Comparison of ENCODE assay signal across 20 mouse cellular contexts in genomic region chr19:41836719-41837118, GRCm38 (mm10). TPM values are rescaled to one million over a fixed set of nuclear protein-coding genes. Genes with fewer than 3 reads are reported as not detected.
A peak's percentile ranks its signal among the peaks of the same experiment; 100 is the strongest.
DNase-seq lines count a peak whose midpoint lies in the region; ATAC-seq and TF ChIP-seq lines count a peak whose summit lies in the region.
"Had no signal": no experiment of that assay in that cellular context is flagged by ENCODE, and none has a peak within 500 bp of the region (broad histone marks: within the 10 kb centered on the region; RNA-seq: fewer than 3 reads in every experiment).

No protein-coding gene starts in this region.

- no peak for DNase-seq in forebrain, embryonic 14.5 days (ENCODE audit: low spot score)
- no peak for DNase-seq in forebrain, embryonic 11.5 days (ENCODE audit: low spot score)
- no peak for DNase-seq in layer of hippocampus, adult 2 months (ENCODE audit: low spot score in 2 of 2)
- no peak for DNase-seq in layer of hippocampus, postnatal 36 days
- no peak for DNase-seq in adipocyte (ENCODE audit: low spot score)
- DNase-seq in embryo, embryonic 10.5 days (ENCODE audit: low spot score): no peak
- DNase-seq: adrenal gland, postnatal 36 days; cerebellum, adult 18-20 months; cerebellum, postnatal 36 days; heart, adult 18-20 months; lung, embryonic 14.5 days; lung, postnatal 36 days; thymus, adult 18-20 months had no signal

- no peaks in the 10 kb centered on the region for H3K9me3 ChIP-seq in forebrain, embryonic 14.5 days (replicated peaks; ENCODE audit: control insufficient read depth, low read length)
- H3K9me3 ChIP-seq in forebrain, embryonic 11.5 days (ENCODE audit: control insufficient read depth, low read length): no peaks in the 10 kb centered on the region
- H3K9me3 ChIP-seq in liver, embryonic 12.5 days (replicated peaks): no peaks in the 10 kb centered on the region
- H3K9me3 ChIP-seq: G1E; hindbrain, embryonic 12.5 days; kidney, embryonic 15.5 days; limb, embryonic 12.5 days; midbrain, embryonic 12.5 days had no signal

- no peak for TF ChIP-seq CTCF in layer of hippocampus, adult 2 months (conservative IDR thresholded peaks at IDR 0.05)
- no peak for TF ChIP-seq CTCF in small intestine, adult 2 months (IDR thresholded peaks at IDR 0.05; ENCODE audit: extremely low read depth, insufficient read length, insufficient replicate concordance, low read depth, low read length)

- ATAC-seq in forebrain, embryonic 14.5 days: no peak
- ATAC-seq in forebrain, embryonic 11.5 days (replicated peaks; ENCODE audit: low FRiP score): no peak
- ATAC-seq in liver, embryonic 12.5 days: no peak

- no peak overlapping the region for H3K4me3 ChIP-seq in forebrain, embryonic 14.5 days (ENCODE audit: low read depth, low read length)
- no peak overlapping the region for H3K4me3 ChIP-seq in forebrain, embryonic 11.5 days (ENCODE audit: low read depth, low read length)
- no peak overlapping the region for H3K4me3 ChIP-seq in layer of hippocampus, adult 2 months
- peak overlapping the region; percentile 39; the same call in 1 of the 2 replicates for H3K4me3 ChIP-seq in liver, embryonic 12.5 days
- H3K4me3 ChIP-seq in small intestine, adult 2 months (ENCODE audit: low read depth, low read length): no peak overlapping the region
- H3K4me3 ChIP-seq: hindbrain, embryonic 12.5 days; kidney, embryonic 15.5 days; limb, embryonic 12.5 days; midbrain, embryonic 12.5 days had no signal

- H3K27ac ChIP-seq in forebrain, embryonic 14.5 days (ENCODE audit: low read depth, low read length): peak overlapping the region; percentile 72; the same call in 1 of the 2 replicates
- no peak overlapping the region for H3K27ac ChIP-seq in forebrain, embryonic 11.5 days (ENCODE audit: low read depth, low read length)
- H3K27ac ChIP-seq in layer of hippocampus, adult 2 months: peak overlapping the region; percentile 84; the same call in 1 of the 2 replicates
- H3K27ac ChIP-seq in liver, embryonic 12.5 days: peak overlapping the region; percentile 94
- H3K27ac ChIP-seq in small intestine, adult 2 months (ENCODE audit: insufficient read depth, low read depth, low read length): peak overlapping the region; percentile 96; the same call in 1 of the 2 replicates
- H3K27ac ChIP-seq: kidney, embryonic 15.5 days; limb, embryonic 12.5 days had no signal

- no peak overlapping the region for H3K9ac ChIP-seq in forebrain, embryonic 14.5 days (ENCODE audit: low read length)
- no peak overlapping the region for H3K9ac ChIP-seq in forebrain, embryonic 11.5 days (ENCODE audit: low read length)
- peak overlapping the region; percentile 68 for H3K9ac ChIP-seq in liver, embryonic 12.5 days
- H3K9ac ChIP-seq: kidney, embryonic 15.5 days; limb, embryonic 12.5 days; lung, embryonic 14.5 days; midbrain, embryonic 12.5 days had no signal

- no peak overlapping the region for H3K4me2 ChIP-seq in forebrain, embryonic 14.5 days (ENCODE audit: low read length)
- H3K4me2 ChIP-seq in forebrain, embryonic 11.5 days (ENCODE audit: low read depth, low read length, severe bottlenecking): no peak overlapping the region
- peak overlapping the region; percentile 70 for H3K4me2 ChIP-seq in liver, embryonic 12.5 days
- H3K4me2 ChIP-seq: limb, embryonic 12.5 days had no signal

- no peaks in the 10 kb centered on the region for H3K27me3 ChIP-seq in forebrain, embryonic 14.5 days (replicated peaks; ENCODE audit: control insufficient read depth, insufficient read depth, low read length)
- no peaks in the 10 kb centered on the region for H3K27me3 ChIP-seq in forebrain, embryonic 11.5 days (ENCODE audit: control insufficient read depth, insufficient read depth, low read length)
- H3K27me3 ChIP-seq in liver, embryonic 12.5 days (replicated peaks): no peaks in the 10 kb centered on the region
- H3K27me3 ChIP-seq in small intestine, adult 2 months (ENCODE audit: control insufficient read depth, insufficient read depth, low read length): no peaks in the 10 kb centered on the region

- TF ChIP-seq POLR2A in small intestine, adult 2 months (IDR thresholded peaks at IDR 0.05; ENCODE audit: low read depth, low read length): no peak

- H3K4me1 ChIP-seq in forebrain, embryonic 14.5 days (ENCODE audit: control insufficient read depth, insufficient read depth, low read length): peaks cover 29% of the 10 kb centered on the region
- peaks cover 14% of the 10 kb centered on the region; the same call in 1 of the 2 replicates for H3K4me1 ChIP-seq in forebrain, embryonic 11.5 days (replicated peaks; ENCODE audit: control insufficient read depth, insufficient read depth, low read length)
- H3K4me1 ChIP-seq in liver, embryonic 12.5 days: peaks cover 95% of the 10 kb centered on the region
- peaks cover 23% of the 10 kb centered on the region; the same call in 1 of the 2 replicates for H3K4me1 ChIP-seq in small intestine, adult 2 months (ENCODE audit: control insufficient read depth, insufficient read depth, insufficient read length, low read length)

- 42% methylated on average over 3 of the region's 3 CpGs for WGBS in forebrain, embryonic 14.5 days
- WGBS in forebrain, embryonic 11.5 days: 48% methylated on average over 3 of the region's 3 CpGs
- WGBS in liver, embryonic 12.5 days (ENCODE audit: insufficient replicate concordance): 31% methylated on average over 3 of the region's 3 CpGs
- WGBS in small intestine, adult 2 months: 29% methylated on average over 3 of the region's 3 CpGs

- no peaks in the 10 kb centered on the region for H3K36me3 ChIP-seq in forebrain, embryonic 14.5 days (ENCODE audit: control insufficient read depth, insufficient read depth, low read length)
- H3K36me3 ChIP-seq in forebrain, embryonic 11.5 days (ENCODE audit: control insufficient read depth, insufficient read depth, low read length): no peaks in the 10 kb centered on the region
- H3K36me3 ChIP-seq in liver, embryonic 12.5 days: no peaks in the 10 kb centered on the region
- no peaks in the 10 kb centered on the region for H3K36me3 ChIP-seq in small intestine, adult 2 months (ENCODE audit: control insufficient read depth, insufficient read depth, low read length)
- H3K36me3 ChIP-seq: hindbrain, embryonic 12.5 days; kidney, embryonic 15.5 days; limb, embryonic 12.5 days; midbrain, embryonic 12.5 days had no signal

RNA-seq across cellular contexts. Expression of gene Frat1, which starts 6.9 kb away (rescaled TPM):
- polyA plus RNA-seq in forebrain, embryonic 14.5 days (2014; fragmentation: Nextera tagmentation; extraction: Ambion mirVana): 34.9 and 35.5 TPM in 2 replicates
- 12.7 and 13.2 TPM in 2 replicates for polyA plus RNA-seq in forebrain, embryonic 11.5 days (2014; fragmentation: Nextera tagmentation; extraction: Ambion mirVana)
- 10 to 100 TPM; 22.0 to 27.1 TPM for total RNA-seq in layer of hippocampus, adult 2 months (2021)
- total RNA-seq in layer of hippocampus, postnatal 36 days (2021): 10 to 100 TPM; 17.5 to 20.5 TPM
- polyA plus RNA-seq in liver, embryonic 12.5 days (2016; fragmentation: Nextera tagmentation; extraction: Ambion mirVana): 16.5 and 17.2 TPM in 2 replicates
- polyA plus RNA-seq in small intestine, adult 2 months (2012; rRNA removed): 8.1 and 29.1 TPM in 2 replicates

RNA-seq across cellular contexts. Expression of gene Frat2, which starts 11.2 kb away (rescaled TPM):
- polyA plus RNA-seq in forebrain, embryonic 14.5 days (2014; fragmentation: Nextera tagmentation; extraction: Ambion mirVana): 7.2 and 8.6 TPM in 2 replicates
- 10.4 and 14.1 TPM in 2 replicates for polyA plus RNA-seq in forebrain, embryonic 11.5 days (2014; fragmentation: Nextera tagmentation; extraction: Ambion mirVana)
- total RNA-seq in layer of hippocampus, adult 2 months (2021): 10 to 100 TPM; 10.7 to 11.7 TPM
- 10 to 100 TPM; 14.0 to 16.4 TPM for total RNA-seq in layer of hippocampus, postnatal 36 days (2021)
- 12.0 and 14.0 TPM in 2 replicates for polyA plus RNA-seq in liver, embryonic 12.5 days (2016; fragmentation: Nextera tagmentation; extraction: Ambion mirVana)
- polyA plus RNA-seq in small intestine, adult 2 months (2012; rRNA removed): 13.7 and 62.2 TPM in 2 replicates

RNA-seq across cellular contexts. Expression of gene Arhgap19, which starts 34.9 kb away (rescaled TPM):
- polyA plus RNA-seq in forebrain, embryonic 14.5 days (2014; fragmentation: Nextera tagmentation; extraction: Ambion mirVana): 11.2 and 12.6 TPM in 2 replicates
- 44.1 and 48.4 TPM in 2 replicates for polyA plus RNA-seq in forebrain, embryonic 11.5 days (2014; fragmentation: Nextera tagmentation; extraction: Ambion mirVana)
- 1 to 10 TPM; 2.2 to 2.5 TPM for total RNA-seq in layer of hippocampus, adult 2 months (2021)
- 1 to 10 TPM; 2.9 to 3.0 TPM for total RNA-seq in layer of hippocampus, postnatal 36 days (2021)
- 37.6 and 40.7 TPM in 2 replicates for polyA plus RNA-seq in liver, embryonic 12.5 days (2016; fragmentation: Nextera tagmentation; extraction: Ambion mirVana)
- polyA plus RNA-seq in small intestine, adult 2 months (2012; rRNA removed): 0.71 and 2.1 TPM in 2 replicates

RNA-seq across cellular contexts. Expression of gene Rrp12, which starts 59.3 kb away (rescaled TPM):
- polyA plus RNA-seq in forebrain, embryonic 14.5 days (2014; fragmentation: Nextera tagmentation; extraction: Ambion mirVana): 8.4 and 12.8 TPM in 2 replicates
- 24.3 and 26.1 TPM in 2 replicates for polyA plus RNA-seq in forebrain, embryonic 11.5 days (2014; fragmentation: Nextera tagmentation; extraction: Ambion mirVana)
- 10 to 100 TPM; 33.4 to 34.2 TPM for total RNA-seq in layer of hippocampus, adult 2 months (2021)
- 10 to 100 TPM; 34.7 to 35.5 TPM for total RNA-seq in layer of hippocampus, postnatal 36 days (2021)
- polyA plus RNA-seq in liver, embryonic 12.5 days (2016; fragmentation: Nextera tagmentation; extraction: Ambion mirVana): 25.0 and 26.7 TPM in 2 replicates
- polyA plus RNA-seq in small intestine, adult 2 months (2012; rRNA removed): 2.4 and 3.0 TPM in 2 replicates
